Mouse (Mus musculus): ENCODE data around the gene Mad2l1.

The Mad2l1 gene

GRCm38 (mm10) chr6:66535028-66535862 lies at the start of gene Mad2l1:
TSS of gene Mad2l1 (plus strand) at chr6:66535390.
- DNase-seq (ENCODE audit: low spot score in 2 of 2) = peak; percentile 93 to 95

DNA sequence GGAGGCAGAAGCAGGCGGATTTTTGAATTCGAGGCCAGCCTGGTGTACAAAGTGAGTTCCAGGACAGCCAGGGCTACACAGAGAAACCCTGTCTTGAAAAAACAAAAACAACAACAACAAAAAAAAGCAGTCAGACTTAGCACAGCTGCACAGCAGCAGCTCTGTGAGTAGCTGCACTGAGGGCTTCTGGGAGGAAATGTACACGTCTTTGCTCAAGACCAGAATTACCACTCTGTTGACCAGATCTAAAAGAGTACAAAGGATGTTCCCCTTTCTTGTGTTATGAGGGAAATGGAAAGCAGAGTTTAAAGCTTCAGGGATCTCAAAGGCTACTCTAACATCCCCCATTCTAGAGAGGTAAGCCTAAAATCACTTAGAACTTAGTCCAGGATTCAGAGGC lies 41.5 kb upstream of the Mad2l1 start:
- DNase-seq (ENCODE audit: low spot score in 2 of 2) = no peak

- no peak for DNase-seq (ENCODE audit: low spot score in 2 of 2)
Measured at GRCm38 (mm10) chr6:66516368-66516767, 18.8 kb upstream of the Mad2l1 start.

- DNase-seq (ENCODE audit: low spot score in 2 of 2) = no peak
Measured at GRCm38 (mm10) chr6:66528386-66528785, 6.8 kb upstream of the Mad2l1 start.

GRCm38 (mm10) chr6:66533241-66533640 lies 1.9 kb upstream of the Mad2l1 start:
- no peak for DNase-seq (ENCODE audit: low spot score in 2 of 2)

- no peak for DNase-seq (ENCODE audit: low spot score in 2 of 2)
Measured at GRCm38 (mm10) chr6:66534366-66534941, 736 bp upstream of the Mad2l1 start.

DNA sequence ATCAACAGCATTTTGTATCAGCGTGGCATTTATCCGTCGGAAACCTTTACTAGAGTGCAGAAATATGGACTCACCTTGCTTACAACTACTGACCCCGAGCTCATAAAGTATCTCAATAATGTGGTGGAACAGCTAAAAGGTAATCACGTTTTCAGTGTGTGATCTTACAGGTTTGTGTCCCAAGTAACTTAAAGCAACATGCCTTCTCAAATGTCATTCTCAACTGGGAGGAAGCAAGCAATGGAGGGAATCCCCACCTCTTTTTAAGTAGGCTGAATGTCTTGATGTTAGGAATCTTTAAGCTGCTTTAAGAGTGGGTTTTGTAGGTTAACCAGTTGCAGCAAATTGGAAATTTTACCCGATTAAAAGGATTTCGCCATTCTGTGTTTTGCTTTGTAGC lies 776 bp downstream of the Mad2l1 start:
- no peak for DNase-seq (ENCODE audit: low spot score in 2 of 2)

DNA sequence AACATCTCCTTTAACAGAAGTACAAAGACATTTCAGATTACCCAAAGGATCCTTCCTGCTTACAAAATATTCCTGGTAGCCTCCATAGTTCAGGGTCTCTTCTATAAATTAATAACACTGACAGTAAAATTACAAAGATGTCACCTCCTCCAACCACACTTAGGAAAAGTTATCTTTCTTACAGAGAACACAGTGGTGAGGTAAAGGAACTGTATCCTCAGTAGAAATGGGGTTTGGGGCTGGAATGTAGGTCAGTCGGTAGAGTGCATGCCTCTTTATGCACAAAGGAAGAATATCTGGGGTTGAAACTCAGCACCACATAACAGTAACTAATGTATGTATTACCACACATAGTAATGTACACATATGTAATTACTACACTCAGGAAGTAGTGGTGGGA lies 24.8 kb downstream of the Mad2l1 start, which contains the start of gene Vmn1r32:
Gene Vmn1r32 (minus strand): TSS at position 101 of the 400 bp plus-strand sequence.
- no peak for DNase-seq (ENCODE audit: low spot score in 2 of 2)

GRCm38 (mm10) chr6:66595804-66596203 lies 60.6 kb downstream of the Mad2l1 start:
- no peak for DNase-seq (ENCODE audit: low spot score in 2 of 2)
